In the genomic region with DNA sequence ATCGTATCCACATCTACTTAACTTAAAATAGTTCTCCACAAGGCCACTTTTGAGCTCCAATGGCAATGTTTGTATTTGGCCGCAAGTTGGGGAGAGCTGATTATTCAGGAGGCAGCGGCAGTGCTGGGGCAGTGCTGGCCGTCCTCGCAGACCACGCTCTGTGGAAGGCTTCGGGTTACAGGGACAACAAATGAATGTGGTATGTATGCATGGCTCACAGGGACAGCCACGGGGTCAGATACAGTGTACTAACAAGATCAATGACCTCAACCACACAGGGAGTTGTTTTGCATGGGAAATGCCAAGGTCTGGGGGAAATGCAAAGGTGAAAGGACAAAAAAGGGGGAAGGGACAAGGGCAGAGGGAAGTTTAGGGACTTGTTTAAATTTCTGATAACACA, we compare ENCODE assay signal across 7 mouse cellular contexts. TPM values are rescaled to one million over a fixed set of nuclear protein-coding genes. Genes with fewer than 3 reads are reported as not detected.
DNase-seq lines count a peak whose midpoint lies in the region; ATAC-seq and TF ChIP-seq lines count a peak whose summit lies in the region.

No protein-coding gene starts in this region.

- peak overlapping the region; percentile 69 for H3K27ac ChIP-seq in heart, embryonic 16.5 days (ENCODE audit: low read length)
- H3K27ac ChIP-seq in liver, embryonic 14.5 days = peak overlapping the region; percentile 42
- no peak overlapping the region; the same call in 1 of the 2 replicates for H3K27ac ChIP-seq in layer of hippocampus, adult 2 months

- 0 out of 2 replicates have a peak, but pooled peaks have one; percentile 54 for ATAC-seq in heart, embryonic 16.5 days (replicated peaks; ENCODE audit: extremely low read depth, insufficient read depth, low FRiP score)
- peak; percentile 77 for ATAC-seq in liver, embryonic 14.5 days (ENCODE audit: insufficient read depth)

- peak overlapping the region; percentile 26; the same call in 1 of the 2 replicates for H3K4me3 ChIP-seq in E14TG2a.4 (replicated peaks; ENCODE audit: low read length)
- H3K4me3 ChIP-seq in heart, embryonic 16.5 days (ENCODE audit: low read length) = peak overlapping the region; percentile 29
- H3K4me3 ChIP-seq in liver, embryonic 14.5 days (ENCODE audit: insufficient read depth in 1 of 2, low read depth in 2 of 2, low read length in 2 of 2) = peak overlapping the region in 1 of 2 experiments; percentile 27; a peak in 2 of 4 replicates
- H3K4me3 ChIP-seq in layer of hippocampus, adult 2 months = no peak overlapping the region

- TF ChIP-seq EP300 in liver, embryonic 14.5 days (IDR thresholded peaks at IDR 0.05; ENCODE audit: low read depth) = no peak

- H3K9ac ChIP-seq in heart, embryonic 16.5 days (ENCODE audit: low read length) = peak overlapping the region; percentile 53; the same call in 1 of the 2 replicates
- H3K9ac ChIP-seq in liver, embryonic 14.5 days (replicated peaks) = no peak overlapping the region

- no peak for TF ChIP-seq CTCF in E14TG2a.4 (conservative IDR thresholded peaks at IDR 0.05; ENCODE audit: low read length)
- no peak for TF ChIP-seq CTCF in liver, embryonic 14.5 days (IDR thresholded peaks at IDR 0.05; ENCODE audit: low read depth)
- no peak for TF ChIP-seq CTCF in layer of hippocampus, adult 2 months (conservative IDR thresholded peaks at IDR 0.05)

- peak overlapping the region; percentile 53 for H3K4me2 ChIP-seq in heart, embryonic 16.5 days (ENCODE audit: low read depth, low read length)
- H3K4me2 ChIP-seq in liver, embryonic 14.5 days (ENCODE audit: low read depth) = peak overlapping the region; percentile 63

- DNase-seq in adipocyte (ENCODE audit: low spot score) = peak; percentile 29
- DNase-seq in liver, embryonic 14.5 days (ENCODE audit: low read depth in 3 of 3, low spot score in 3 of 3) = peak in 2 of 3 experiments; percentile 38 to 44
- no peak for DNase-seq in layer of hippocampus, postnatal 25 days (ENCODE audit: extremely low spot score in 1 of 2, low spot score in 1 of 2)
- DNase-seq in layer of hippocampus, adult 2 months (ENCODE audit: low spot score in 2 of 2) = no peak
- no peak for DNase-seq in layer of hippocampus, adult 9-11 months

- 8% methylated on average over 8 of the region's 8 CpGs for WGBS in heart, embryonic 16.5 days
- 6% methylated on average over 8 of the region's 8 CpGs for WGBS in liver, embryonic 14.5 days (ENCODE audit: insufficient replicate concordance)

- H3K27me3 ChIP-seq in E14TG2a.4 (ENCODE audit: insufficient read depth, low read length) = no peaks in the 10 kb centered on the region
- no peaks in the 10 kb centered on the region for H3K27me3 ChIP-seq in heart, embryonic 16.5 days (ENCODE audit: control insufficient read depth, insufficient read depth, low read length)
- no peaks in the 10 kb centered on the region for H3K27me3 ChIP-seq in liver, embryonic 14.5 days (ENCODE audit: control insufficient read depth, insufficient read depth, low read length)

- H3K36me3 ChIP-seq in E14TG2a.4 (ENCODE audit: insufficient read depth, low read length) = peaks cover 37% of the 10 kb centered on the region
- H3K36me3 ChIP-seq in heart, embryonic 16.5 days (ENCODE audit: control insufficient read depth, insufficient read depth) = no peaks in the 10 kb centered on the region
- H3K36me3 ChIP-seq in liver, embryonic 14.5 days (replicated peaks; ENCODE audit: control insufficient read depth, insufficient read depth, low read depth) = no peaks in the 10 kb centered on the region

- peaks cover 45% of the 10 kb centered on the region for H3K4me1 ChIP-seq in E14TG2a.4 (replicated peaks; ENCODE audit: low read depth, low read length)
- H3K4me1 ChIP-seq in heart, embryonic 16.5 days (ENCODE audit: control insufficient read depth, insufficient read depth, low read length) = peaks cover 41% of the 10 kb centered on the region
- peaks cover 0 to 16% of the 10 kb centered on the region in 2 experiments; a peak in 2 of 4 replicates for H3K4me1 ChIP-seq in liver, embryonic 14.5 days (replicated peaks; ENCODE audit: control insufficient read depth in 2 of 2, insufficient read depth in 2 of 2, low read length in 1 of 2)

- no peaks in the 10 kb centered on the region for H3K9me3 ChIP-seq in E14TG2a.4 (ENCODE audit: low read length)
- no peaks in the 10 kb centered on the region for H3K9me3 ChIP-seq in heart, embryonic 16.5 days (replicated peaks; ENCODE audit: control insufficient read depth, low read length)
- no peaks in the 10 kb centered on the region for H3K9me3 ChIP-seq in liver, embryonic 14.5 days (ENCODE audit: control insufficient read depth, low read length)

RNA-seq across cellular contexts. Expression of a gene that starts 41.6 kb away (rescaled TPM):
- 9.5 and 10.4 TPM in 2 replicates for polyA plus RNA-seq in heart, embryonic 16.5 days (2015; fragmentation: Nextera tagmentation; extraction: Ambion mirVana)
- polyA plus RNA-seq in liver, embryonic 14.5 days (2012; rRNA removed) = 1.6 and 1.7 TPM in 2 replicates
- 2.3 and 2.4 TPM in 2 replicates for polyA plus RNA-seq in liver, embryonic 14.5 days (2014; fragmentation: Nextera tagmentation; extraction: Ambion mirVana)
- 10 to 100 TPM; 90.9 to 94.0 TPM for total RNA-seq in layer of hippocampus, postnatal 25 days (2021)
- total RNA-seq in layer of hippocampus, adult 2 months (2021) = 10 to 100 TPM; 93.1 to 96.0 TPM

Comparison
In these comparisons a context has a peak if more than half of its experiments do, and no peak if none do; other contexts are left out.
1. DNase-seq: peak in adipocyte (single experiment) and liver, embryonic 14.5 days (2 of 3); none in layer of hippocampus, postnatal 25 days (0 of 2), layer of hippocampus, adult 2 months (0 of 2) and layer of hippocampus, adult 9-11 months (single experiment).